Mouse (Mus musculus) hindbrain, embryonic 10.5 days (tissue): ENCODE results near the gene Tbxa2r. TPM values are rescaled to one million over a fixed set of nuclear protein-coding genes. Genes with fewer than 3 reads are reported as not detected.

Experiments used
- DNase-seq: peaks from one replicate; pipeline ENCODE4 v3.0.0-alpha.2; 2017; ENCODE audit warnings: low spot score
- H3K27ac ChIP-seq: fragments of 300-500 bp; sonication (generic); 2 replicates; pipeline ENCODE4 v1.5.1; 2016; ENCODE audit warnings: mild to moderate bottlenecking, moderate library complexity
- H3K27me3 ChIP-seq: fragments of 300-500 bp; sonication (generic); 2 replicates; pipeline ENCODE4 v1.6.1; 2016; ENCODE audit warnings: mild to moderate bottlenecking; ENCODE audit not compliant: poor library complexity, insufficient read depth, severe bottlenecking
- H3K36me3 ChIP-seq: fragments of 300-500 bp; sonication (generic); 2 replicates; pipeline ENCODE4 v1.6.1; 2016; ENCODE audit warnings: mild to moderate bottlenecking, moderate library complexity
- H3K4me1 ChIP-seq: fragments of 300-500 bp; sonication (generic); replicated peaks from 2 replicates; pipeline ENCODE4 v1.6.1; 2016; ENCODE audit warnings: mild to moderate bottlenecking
- H3K4me3 ChIP-seq: fragments of 300-500 bp; sonication (generic); 2 replicates; pipeline ENCODE4 v1.5.1; 2016; ENCODE audit warnings: mild to moderate bottlenecking, moderate library complexity
- H3K9me3 ChIP-seq: fragments of 300-500 bp; sonication (generic); 2 replicates; pipeline ENCODE4 v1.6.1; 2016; ENCODE audit warnings: mild to moderate bottlenecking, moderate library complexity
- WGBS: fragments of 180-500 bp; shearing (Covaris S2); methylation state at CpG from one replicate; pipeline ENCODE4 v1.1.7; 2016; 5-methylcytosine and 5-hydroxymethylcytosine counted together
- polyA plus RNA-seq: library from polyadenylated mRNA; unstranded; fragments of >200 nt; fragmentation: Nextera tagmentation; extraction: Ambion mirVana; gene quantifications from 2 replicates; pipeline ENCODE4 v1.2.1, GENCODE M21; 2016

Gene Tbxa2r
- polyA plus RNA-seq, 1 experiment from 2014 or later, result 3.3 TPM

DNA sequence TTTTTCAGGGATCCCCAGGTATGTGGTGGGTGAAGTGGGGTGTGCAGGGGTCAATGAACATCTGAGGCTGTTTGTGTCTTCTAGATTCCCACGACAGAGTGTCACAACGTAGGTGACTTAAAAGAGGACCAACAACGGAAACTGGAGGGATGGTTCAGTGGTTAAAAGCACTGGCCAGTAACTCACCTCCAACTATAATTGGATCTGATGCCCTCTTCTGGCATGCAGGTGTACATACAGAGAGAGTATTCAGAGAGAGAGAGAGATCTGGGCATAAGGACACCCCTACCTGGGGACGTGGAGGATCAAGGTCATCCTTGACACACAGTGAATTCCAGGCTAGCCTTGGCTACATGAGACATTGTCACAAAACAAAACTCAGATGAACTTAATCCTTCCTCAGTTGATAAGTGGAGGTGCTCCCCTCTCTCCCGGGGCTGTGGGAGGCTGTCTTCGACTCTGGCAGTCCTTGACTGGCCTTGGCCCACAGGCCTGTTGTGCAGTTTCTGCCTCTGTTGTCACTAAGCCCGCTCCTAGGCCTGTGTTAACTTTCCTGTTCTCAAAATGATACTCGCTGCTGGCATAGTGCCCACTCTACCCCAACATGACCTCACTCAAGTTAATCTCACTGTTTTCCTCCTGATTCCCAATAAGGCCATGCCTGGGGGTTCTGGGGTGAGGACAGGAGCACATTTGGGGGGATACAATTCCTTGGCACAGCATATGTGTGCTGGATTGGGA, 16.1 kb downstream of the Tbxa2r start:
- Histone ChIP-seq H3K4me3 (no peak overlapping the region), H3K27me3 (peaks cover 93% of the 10 kb centered on the region), H3K36me3 (peaks cover 38% of the 10 kb centered on the region), H3K4me1 (peaks cover 61% of the 10 kb centered on the region), H3K27ac (no peak overlapping the region), H3K9me3 (no peaks in the 10 kb centered on the region)
- WGBS, result 55% methylated on average over 8 of the region's 8 CpGs
- no peak for DNase-seq

GRCm38 (mm10) chr10:81345162-81345534, 16.6 kb downstream of the Tbxa2r start:
- peaks cover 38% of the 10 kb centered on the region for H3K36me3 ChIP-seq
- WGBS, result 86% methylated on average over 4 of the region's 4 CpGs
- H3K4me1 ChIP-seq, result peaks cover 63% of the 10 kb centered on the region
- H3K9me3 ChIP-seq, result no peaks in the 10 kb centered on the region
- no peak overlapping the region for H3K4me3 ChIP-seq
- H3K27ac ChIP-seq, result no peak overlapping the region
- peaks cover 90% of the 10 kb centered on the region for H3K27me3 ChIP-seq
- DNase-seq, result no peak

DNA sequence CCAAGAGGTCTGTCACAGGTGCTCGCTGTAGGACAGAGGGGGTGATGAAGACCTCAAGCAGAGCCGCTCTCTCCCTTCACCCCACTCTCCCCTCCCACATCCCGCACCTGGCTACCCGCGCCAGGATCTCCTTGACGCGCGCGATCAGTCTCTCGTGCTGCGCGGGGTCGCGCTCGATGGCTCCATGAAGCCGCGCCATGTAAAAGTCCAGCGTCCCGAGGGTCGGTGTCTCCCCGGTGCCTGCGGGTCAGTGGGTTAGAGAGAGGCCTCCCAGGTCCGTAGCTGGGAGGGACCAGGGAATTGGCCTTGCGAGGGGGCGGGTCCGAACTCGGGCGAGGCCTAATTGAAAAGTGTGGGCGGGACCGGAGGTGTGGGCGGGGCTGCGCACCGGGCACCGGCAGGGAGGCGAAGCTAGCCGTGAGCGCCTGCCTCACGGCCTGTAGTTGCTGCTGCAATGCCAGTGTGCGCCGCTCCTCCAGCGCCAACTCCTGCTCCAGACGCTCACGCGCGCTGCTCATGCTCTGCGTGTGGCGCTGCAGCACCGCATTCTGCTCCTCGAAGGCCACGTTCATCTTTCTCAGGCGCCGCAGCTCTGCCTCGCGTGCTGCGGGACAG, 18.0 kb downstream of the Tbxa2r start:
- no peaks in the 10 kb centered on the region for H3K9me3 ChIP-seq
- WGBS, result 6% methylated on average over 55 of the region's 55 CpGs
- peak; percentile 73 for DNase-seq
- H3K27me3 ChIP-seq, result peaks cover 75% of the 10 kb centered on the region
- H3K27ac ChIP-seq, result peak overlapping the region; percentile 17; the same call in 1 of the 2 replicates
- peak overlapping the region; percentile 46 for H3K4me3 ChIP-seq
- H3K4me1 ChIP-seq, result peaks cover 56% of the 10 kb centered on the region
- H3K36me3 ChIP-seq, result peaks cover 38% of the 10 kb centered on the region

GRCm38 (mm10) chr10:81349146-81349545, 20.6 kb downstream of the Tbxa2r start:
- Histone ChIP-seq H3K4me1 (peaks cover 47% of the 10 kb centered on the region), H3K27me3 (peaks cover 50% of the 10 kb centered on the region), H3K9me3 (no peaks in the 10 kb centered on the region), H3K27ac (peak overlapping the region; percentile 89), H3K4me3 (peak overlapping the region; percentile 92), H3K36me3 (peaks cover 38% of the 10 kb centered on the region)
- WGBS, result 4% methylated on average over 12 of the region's 12 CpGs
- peak; percentile 47 for DNase-seq

GRCm38 (mm10) chr10:81349961-81350350, 21.4 kb downstream of the Tbxa2r start:
- Histone ChIP-seq H3K4me1 (peaks cover 55% of the 10 kb centered on the region), H3K4me3 (peak overlapping the region; percentile 92), H3K27me3 (peaks cover 42% of the 10 kb centered on the region), H3K36me3 (peaks cover 38% of the 10 kb centered on the region), H3K27ac (peak overlapping the region; percentile 89), H3K9me3 (no peaks in the 10 kb centered on the region)
- under 1% methylated on average over 29 of the region's 29 CpGs for WGBS
- DNase-seq, result no peak

- peaks cover 39% of the 10 kb centered on the region for H3K27me3 ChIP-seq
- no peaks in the 10 kb centered on the region for H3K9me3 ChIP-seq
- peak within 1 kb of the TSS; percentile 89 for H3K27ac ChIP-seq
- peak within 1 kb of the TSS; percentile 92 for H3K4me3 ChIP-seq
- H3K36me3 ChIP-seq, result peaks cover 32% of the 10 kb centered on the region
- WGBS, result under 1% methylated on average over 54 of the region's 54 CpGs
- H3K4me1 ChIP-seq, result peaks cover 57% of the 10 kb centered on the region
- peak; percentile 100 for DNase-seq
These were observed 22.0 kb downstream of the Tbxa2r start, which contains the start of gene Hmg20b for GRCm38 (mm10) chr10:81350351-81351063. Gene Hmg20b (minus strand): TSS chr10:81350480.

GRCm38 (mm10) chr10:81351678-81352291, 23.3 kb downstream of the Tbxa2r start:
- Histone ChIP-seq H3K27ac (no peak overlapping the region), H3K9me3 (no peaks in the 10 kb centered on the region), H3K4me3 (no peak overlapping the region), H3K36me3 (peaks cover 20% of the 10 kb centered on the region), H3K4me1 (peaks cover 57% of the 10 kb centered on the region), H3K27me3 (peaks cover 39% of the 10 kb centered on the region)
- 27% methylated on average over 9 of the region's 9 CpGs for WGBS
- DNase-seq, result no peak

DNA sequence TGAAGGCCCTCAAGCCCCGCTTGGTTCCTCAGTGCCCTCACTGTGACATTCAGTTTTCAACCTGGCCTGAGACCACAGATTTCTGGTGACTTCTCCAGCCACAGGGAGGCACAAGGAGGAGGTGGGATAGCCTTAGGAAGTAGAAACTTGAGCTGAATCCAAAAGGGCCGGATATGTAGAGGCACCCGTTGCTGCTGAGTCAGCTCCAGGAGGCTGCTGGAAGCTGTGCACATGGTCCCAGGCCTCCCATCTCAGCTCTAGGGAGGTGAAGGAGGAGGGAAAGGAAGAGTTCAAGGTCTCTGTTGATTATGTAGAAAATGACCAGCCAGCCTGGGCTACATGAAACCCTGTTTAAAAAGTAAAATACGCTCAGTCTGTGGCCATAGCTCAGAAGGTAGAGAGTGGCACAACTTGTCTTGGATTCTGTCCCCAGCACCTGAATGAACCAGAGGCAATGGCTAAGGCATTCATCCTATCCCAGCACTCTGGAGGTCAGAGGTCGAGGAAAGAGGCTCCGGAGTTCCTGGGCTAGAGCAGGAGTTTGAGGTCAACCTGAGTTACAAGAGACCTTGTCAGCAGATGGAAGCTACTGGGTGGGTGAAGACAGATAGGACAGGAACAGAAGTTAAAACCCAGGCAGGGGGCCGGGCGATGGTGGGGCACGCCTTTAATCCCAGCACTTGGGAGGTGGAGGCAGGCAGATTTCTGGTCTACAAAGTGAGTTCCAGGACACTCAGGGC, 26.4 kb downstream of the Tbxa2r start:
- WGBS, result 66% methylated on average over 9 of the region's 9 CpGs
- Histone ChIP-seq H3K27me3 (peaks cover 35% of the 10 kb centered on the region), H3K27ac (no peak overlapping the region), H3K36me3 (0 out of 2 replicates have a peak, but pooled peaks cover 1% of the 10 kb centered on the region), H3K9me3 (no peaks in the 10 kb centered on the region), H3K4me3 (no peak overlapping the region), H3K4me1 (peaks cover 55% of the 10 kb centered on the region)
- no peak for DNase-seq

DNA sequence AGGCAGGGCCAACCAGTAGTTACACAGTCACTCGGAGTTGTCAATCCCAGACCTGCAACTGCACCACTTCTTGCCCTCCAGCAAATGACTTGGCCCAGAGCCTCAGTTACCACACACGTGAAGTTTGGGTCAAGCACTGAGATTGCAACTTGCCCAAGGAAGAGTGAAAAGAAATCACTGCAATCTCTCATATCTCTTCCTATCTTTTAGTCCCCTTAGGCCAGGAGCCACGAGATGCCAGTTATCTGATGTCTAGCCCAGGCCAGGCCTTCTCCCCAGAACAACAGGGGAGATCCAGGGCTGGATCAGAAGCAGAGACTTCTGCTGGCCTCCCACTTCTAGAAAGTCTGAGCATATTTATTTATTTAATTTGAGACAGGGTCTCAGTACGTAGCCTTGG, 27.0 kb downstream of the Tbxa2r start:
- Histone ChIP-seq H3K4me1 (peaks cover 60% of the 10 kb centered on the region), H3K27me3 (peaks cover 36% of the 10 kb centered on the region), H3K4me3 (0 out of 2 replicates have a peak overlapping the region, but pooled peaks have one; percentile 9), H3K27ac (no peak overlapping the region), H3K9me3 (no peaks in the 10 kb centered on the region), H3K36me3 (0 out of 2 replicates have a peak, but pooled peaks cover 5% of the 10 kb centered on the region)
- no peak for DNase-seq
- WGBS, result 78% methylated on average over 4 of the region's 4 CpGs

DNA sequence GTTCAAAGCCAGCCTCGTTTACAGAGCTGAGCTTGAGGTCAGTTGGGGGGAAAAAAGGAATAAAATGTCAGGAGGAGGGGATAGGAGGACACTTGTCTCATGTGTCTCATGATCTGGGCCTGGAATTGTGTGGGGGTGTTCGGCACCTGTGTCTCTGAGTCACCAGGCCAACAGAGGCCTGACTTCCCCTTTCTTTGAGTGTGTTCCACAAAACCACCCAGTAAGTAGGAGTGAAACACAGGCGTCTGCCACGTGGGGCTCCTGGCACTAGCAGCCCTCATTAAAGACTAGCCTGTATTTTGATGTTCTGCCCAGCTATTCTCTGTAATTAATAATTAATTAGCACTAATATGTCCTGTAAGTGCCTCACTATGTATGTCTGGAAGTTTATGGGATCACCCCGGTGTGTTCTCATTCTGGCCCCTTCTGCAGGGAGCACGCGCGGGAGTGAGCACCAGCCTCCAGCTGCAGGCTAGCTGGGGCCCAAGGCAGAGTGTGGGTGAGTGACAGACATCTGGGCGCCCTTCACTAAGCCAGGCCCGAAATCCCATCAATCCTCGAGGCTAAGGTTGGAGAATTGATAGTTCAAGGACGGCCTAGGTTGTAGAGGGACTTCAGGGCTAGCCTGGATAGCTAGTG, 27.9 kb downstream of the Tbxa2r start:
- Histone ChIP-seq H3K27ac (peak overlapping the region; percentile 46; the same call in 1 of the 2 replicates), H3K4me3 (peak overlapping the region; percentile 69), H3K4me1 (peaks cover 63% of the 10 kb centered on the region), H3K27me3 (peaks cover 41% of the 10 kb centered on the region), H3K9me3 (no peaks in the 10 kb centered on the region), H3K36me3 (peaks cover 12% of the 10 kb centered on the region; the same call in 1 of the 2 replicates)
- 60% methylated on average over 12 of the region's 12 CpGs for WGBS
- DNase-seq, result no peak

- WGBS, result 1% methylated on average over 79 of the region's 79 CpGs
- DNase-seq, result peak; percentile 88
- Histone ChIP-seq H3K36me3 (peaks cover 19% of the 10 kb centered on the region), H3K27me3 (peaks cover 48% of the 10 kb centered on the region), H3K9me3 (no peaks in the 10 kb centered on the region), H3K27ac (peak within 1 kb of the TSS; percentile 87), H3K4me3 (peak within 1 kb of the TSS; percentile 69), H3K4me1 (peaks cover 70% of the 10 kb centered on the region)
These were observed 28.7 kb downstream of the Tbxa2r start, which contains the start of gene Mfsd12 for GRCm38 (mm10) chr10:81356991-81357844. Gene Mfsd12 (plus strand): TSS chr10:81357491.
